Mouse (Mus musculus) liver, postnatal 0 days (tissue): ENCODE data around the gene Slc38a4. TPM values are rescaled to one million over a fixed set of nuclear protein-coding genes. Genes with fewer than 3 reads are reported as not detected.
A peak's percentile ranks its signal among the peaks of the same experiment; 100 is the strongest.

Experiments
- ATAC-seq: fragments of 200-750 bp; cut with Nextera tagmentation; 2 replicates; pipeline ENCODE4 v1.8.0; 2017; ENCODE audit warnings: mild to moderate bottlenecking, moderate library complexity
- DNase-seq: peaks from one replicate; pipeline ENCODE4 v3.0.0-alpha.2; 2016
- H3K27ac ChIP-seq: fragments of 300-500 bp; sonication (generic); 2 replicates; pipeline ENCODE4 v1.5.1; 2014; ENCODE audit warnings: antibody characterized with exemption, moderate library complexity, mild to moderate bottlenecking, low read depth
- H3K27me3 ChIP-seq: fragments of 300-500 bp; sonication (generic); 2 replicates; pipeline ENCODE4 v1.6.1; 2014; ENCODE audit warnings: low read length, control low read depth, mixed read lengths; ENCODE audit not compliant: insufficient read depth
- H3K36me3 ChIP-seq: fragments of 300-500 bp; sonication (generic); replicated peaks from 2 replicates; pipeline ENCODE4 v1.6.1; 2014; ENCODE audit warnings: mild to moderate bottlenecking, control low read depth, low read length, moderate library complexity, mixed read lengths; ENCODE audit not compliant: insufficient read depth
- H3K4me1 ChIP-seq: fragments of 300-500 bp; sonication (generic); 2 replicates; pipeline ENCODE4 v1.6.1; 2014; ENCODE audit warnings: antibody characterized with exemption, mild to moderate bottlenecking, control low read depth; ENCODE audit not compliant: insufficient read depth
- H3K4me2 ChIP-seq: fragments of 300-500 bp; sonication (generic); 2 replicates; pipeline ENCODE4 v1.6.1; 2014; ENCODE audit warnings: low read depth, mild to moderate bottlenecking, low read length, moderate library complexity, mixed read lengths
- H3K4me3 ChIP-seq: fragments of 300-500 bp; sonication (generic); 2 replicates; pipeline ENCODE4 v1.5.1; 2014; ENCODE audit warnings: low read depth, low read length
- H3K9ac ChIP-seq: fragments of 300-500 bp; sonication (generic); replicated peaks from 2 replicates; pipeline ENCODE4 v1.6.1; 2014; ENCODE audit warnings: mild to moderate bottlenecking, moderate library complexity
- H3K9me3 ChIP-seq: fragments of 300-500 bp; sonication (generic); 2 replicates; pipeline ENCODE4 v1.6.1; 2016; ENCODE audit warnings: mild to moderate bottlenecking, control low read depth, low read length, mixed read lengths
- CTCF ChIP-seq: sonication (generic); IDR thresholded peaks from 2 replicates; pipeline ENCODE4 v1.5.1; 2016; ENCODE audit warnings: antibody characterized with exemption, low read depth
- EP300 ChIP-seq: IDR thresholded peaks from 2 replicates; pipeline ENCODE4 v1.6.1; 2016; ENCODE audit warnings: antibody characterized with exemption, low read depth, mild to moderate bottlenecking
- WGBS: fragments of 180-500 bp; shearing (Covaris S2); extraction: QIAGEN DNeasy Blood & Tissue Kit; methylation state at CpG from one replicate; pipeline ENCODE4 v1.1.7; 2014; ENCODE audit not compliant: insufficient replicate concordance; 5-methylcytosine and 5-hydroxymethylcytosine counted together
- polyA plus RNA-seq: library from polyadenylated mRNA; unstranded; fragments of >200 nt; fragmentation: Nextera tagmentation; extraction: Ambion mirVana; gene quantifications from 2 replicates; pipeline ENCODE4 v1.2.1, GENCODE M21; 2015

Slc38a4 gene
- polyA plus RNA-seq, 1 experiment from 2014 or later: 295 TPM

DNA sequence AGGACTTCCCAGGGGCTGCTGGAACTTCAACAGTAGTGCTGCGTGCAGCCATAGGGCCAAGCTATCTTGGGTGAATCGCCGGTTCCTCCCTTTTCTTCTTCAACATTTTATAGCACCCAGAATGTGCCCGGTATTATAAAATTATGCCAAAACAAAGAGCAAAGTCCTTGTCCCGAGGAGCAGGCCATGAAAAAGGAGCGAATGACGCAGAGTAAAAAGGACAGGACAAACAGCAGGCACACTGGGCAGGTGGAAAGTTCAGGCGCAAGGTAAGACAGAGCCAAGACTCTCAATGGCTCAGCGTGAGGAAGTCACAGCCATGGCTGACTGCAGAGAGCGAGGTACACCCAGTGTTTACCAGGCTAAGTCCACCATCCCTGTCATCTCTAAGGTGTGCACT, 5.7 kb downstream of the Slc38a4 start:
- Histone ChIP-seq H3K4me1 (0 out of 2 replicates have a peak, but pooled peaks cover 5% of the 10 kb centered on the region), H3K36me3 (no peaks in the 10 kb centered on the region), H3K9ac (no peak overlapping the region), H3K27me3 (0 out of 2 replicates have a peak, but pooled peaks cover 5% of the 10 kb centered on the region), H3K4me2 (peak overlapping the region; percentile 9; the same call in 1 of the 2 replicates), H3K4me3 (no peak overlapping the region), H3K27ac (0 out of 2 replicates have a peak overlapping the region, but pooled peaks have one; percentile 16), H3K9me3 (peaks cover 5% of the 10 kb centered on the region)
- TF ChIP-seq EP300 (no peak), CTCF (no peak)
- ATAC-seq (0 out of 2 replicates have a peak, but pooled peaks have one; percentile 22), DNase-seq (no peak)
- 64% methylated on average over 10 of the region's 10 CpGs for WGBS

GRCm38 (mm10) chr15:97049281-97049841, 6.4 kb downstream of the Slc38a4 start:
- H3K27ac ChIP-seq: 0 out of 2 replicates have a peak overlapping the region, but pooled peaks have one; percentile 16
- H3K36me3 ChIP-seq: no peaks in the 10 kb centered on the region
- no peak overlapping the region for H3K4me3 ChIP-seq
- peak overlapping the region; percentile 9; the same call in 1 of the 2 replicates for H3K4me2 ChIP-seq
- 65% methylated on average over 11 of the region's 11 CpGs for WGBS
- H3K4me1 ChIP-seq: 0 out of 2 replicates have a peak, but pooled peaks cover 5% of the 10 kb centered on the region
- TF ChIP-seq EP300: no peak
- TF ChIP-seq CTCF: no peak
- DNase-seq: no peak
- no peaks in the 10 kb centered on the region for H3K27me3 ChIP-seq
- ATAC-seq: peak; percentile 66
- no peak overlapping the region for H3K9ac ChIP-seq
- no peaks in the 10 kb centered on the region for H3K9me3 ChIP-seq

GRCm38 (mm10) chr15:97048267-97048666, 7.5 kb downstream of the Slc38a4 start:
- TF ChIP-seq EP300: no peak
- TF ChIP-seq CTCF: no peak
- no peak for DNase-seq
- Histone ChIP-seq H3K36me3 (no peaks in the 10 kb centered on the region), H3K4me3 (no peak overlapping the region), H3K27ac (no peak overlapping the region), H3K27me3 (no peaks in the 10 kb centered on the region), H3K4me2 (no peak overlapping the region), H3K9ac (no peak overlapping the region), H3K9me3 (no peaks in the 10 kb centered on the region), H3K4me1 (peaks cover 8% of the 10 kb centered on the region)
- 62% methylated on average over 5 of the region's 5 CpGs for WGBS
- no peak for ATAC-seq

DNA sequence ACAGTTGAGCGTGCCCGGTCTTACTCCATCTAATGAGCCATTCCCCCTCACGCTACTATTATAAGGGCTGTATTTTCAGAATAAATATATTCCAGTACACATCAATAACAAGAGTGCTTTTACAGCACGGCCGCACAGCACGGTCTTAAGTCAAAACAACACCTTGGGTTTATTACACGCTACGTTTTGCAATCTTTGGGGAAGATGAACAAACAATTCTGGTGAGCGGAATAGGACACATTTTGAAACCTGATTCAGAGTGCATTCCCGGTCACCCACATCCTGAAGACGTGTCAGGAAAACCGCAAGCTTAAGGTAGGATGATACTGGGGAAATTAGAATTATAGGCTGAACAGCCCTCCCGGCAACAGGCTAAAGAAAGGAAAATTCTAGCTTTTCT, 11.8 kb downstream of the Slc38a4 start:
- no peak overlapping the region for H3K4me2 ChIP-seq
- ATAC-seq (peak; percentile 45), DNase-seq (no peak)
- no peaks in the 10 kb centered on the region for H3K36me3 ChIP-seq
- H3K9ac ChIP-seq: no peak overlapping the region
- H3K4me1 ChIP-seq: peaks cover 4% of the 10 kb centered on the region
- peak overlapping the region; percentile 69 for H3K27ac ChIP-seq
- TF ChIP-seq CTCF: no peak
- TF ChIP-seq EP300: 0 out of 2 replicates have a peak, but pooled peaks have one; percentile 19
- WGBS: 68% methylated on average over 13 of the region's 13 CpGs
- no peak overlapping the region for H3K4me3 ChIP-seq
- H3K27me3 ChIP-seq: no peaks in the 10 kb centered on the region
- no peaks in the 10 kb centered on the region for H3K9me3 ChIP-seq

GRCm38 (mm10) chr15:97042001-97042491, 13.7 kb downstream of the Slc38a4 start:
- Histone ChIP-seq H3K27ac (peak overlapping the region; percentile 74), H3K9me3 (no peaks in the 10 kb centered on the region), H3K4me2 (no peak overlapping the region), H3K27me3 (no peaks in the 10 kb centered on the region), H3K9ac (no peak overlapping the region), H3K4me1 (peaks cover 4% of the 10 kb centered on the region), H3K4me3 (no peak overlapping the region), H3K36me3 (no peaks in the 10 kb centered on the region)
- TF ChIP-seq EP300: no peak
- no peak for TF ChIP-seq CTCF
- no peak for DNase-seq
- ATAC-seq: no peak
- WGBS: 48% methylated on average over 7 of the region's 7 CpGs

DNA sequence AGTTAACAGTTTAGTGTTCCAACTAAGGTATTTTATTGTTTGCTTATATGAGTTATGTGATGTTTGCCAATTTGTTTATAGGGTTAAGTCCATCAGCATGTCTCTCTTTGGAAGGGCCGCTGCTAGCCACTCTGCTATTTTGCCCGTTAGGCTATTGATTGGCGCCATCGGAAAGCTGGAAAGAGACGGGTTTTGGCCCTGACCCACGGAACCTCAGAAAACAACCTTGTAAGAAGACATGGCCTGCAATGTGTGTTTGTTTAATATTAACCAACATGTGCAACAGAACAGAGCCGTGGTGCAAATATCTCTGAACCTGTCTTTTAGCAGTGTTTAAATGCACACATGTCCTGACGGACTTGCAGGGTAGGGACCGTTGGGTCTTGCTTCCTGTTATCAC, 14.6 kb downstream of the Slc38a4 start:
- Histone ChIP-seq H3K9ac (no peak overlapping the region), H3K4me1 (peaks cover 4% of the 10 kb centered on the region), H3K36me3 (no peaks in the 10 kb centered on the region), H3K9me3 (no peaks in the 10 kb centered on the region), H3K4me2 (no peak overlapping the region), H3K4me3 (no peak overlapping the region), H3K27me3 (no peaks in the 10 kb centered on the region), H3K27ac (peak overlapping the region; percentile 36)
- ATAC-seq (peak; percentile 54), DNase-seq (peak; percentile 45)
- WGBS: 66% methylated on average over 9 of the region's 9 CpGs
- TF ChIP-seq EP300 (peak; percentile 44; the same call in 1 of the 2 replicates), CTCF (no peak)
